Mouse (Mus musculus) Patski (cell line): ENCODE results near the gene Macrod1. TPM values are rescaled to one million over a fixed set of nuclear protein-coding genes. Genes with fewer than 3 reads are reported as not detected.
A peak's percentile ranks its signal among the peaks of the same experiment; 100 is the strongest.

Source experiments
- ATAC-seq: fragments of 100-300 bp; one replicate; pipeline ENCODE4 v1.8.0; 2021
- CTCF ChIA-PET: fragments of 350-600 bp; sonication (Branson Sonifier 250); formaldehyde crosslinking; loops from one replicate; lab custom pipeline; 2022; ENCODE audit warnings: inconsistent platforms; lab: Charles Lee
- POLR2A ChIA-PET: fragments of 350-600 bp; sonication (Branson Sonifier 250); formaldehyde crosslinking; loops from one replicate; lab custom pipeline; 2022; ENCODE audit warnings: antibody characterized with exemption, inconsistent platforms; lab: Charles Lee
- DNase-seq: peaks from one replicate; pipeline ENCODE4 v3.0.0-alpha.2; 2011; ENCODE audit warnings: low read depth, low spot score
- H3K27me3 ChIP-seq: fragments of 371-371 bp; one replicate; pipeline ENCODE4 v1.5.1; 2021
- CTCF ChIP-seq: fragments of 100-300 bp; IDR thresholded peaks from one replicate; pipeline ENCODE4 v1.5.1; 2021
- in situ Hi-C: fragments of 300-500 bp; cut with MboI; formaldehyde crosslinking; loops from 3 replicates; pipeline ENCODE4 v1.11.1; 2018; ENCODE audit warnings: low pct_unique_long_range_greater_than_20kb, mixed read lengths
- polyA plus RNA-seq: library from polyadenylated mRNA; unstranded; gene quantifications from one replicate; pipeline ENCODE4 v1.2.3, GENCODE M21; 2021

Gene Macrod1
- polyA plus RNA-seq, 1 experiment from 2014 or later = 33.9 TPM

DNA sequence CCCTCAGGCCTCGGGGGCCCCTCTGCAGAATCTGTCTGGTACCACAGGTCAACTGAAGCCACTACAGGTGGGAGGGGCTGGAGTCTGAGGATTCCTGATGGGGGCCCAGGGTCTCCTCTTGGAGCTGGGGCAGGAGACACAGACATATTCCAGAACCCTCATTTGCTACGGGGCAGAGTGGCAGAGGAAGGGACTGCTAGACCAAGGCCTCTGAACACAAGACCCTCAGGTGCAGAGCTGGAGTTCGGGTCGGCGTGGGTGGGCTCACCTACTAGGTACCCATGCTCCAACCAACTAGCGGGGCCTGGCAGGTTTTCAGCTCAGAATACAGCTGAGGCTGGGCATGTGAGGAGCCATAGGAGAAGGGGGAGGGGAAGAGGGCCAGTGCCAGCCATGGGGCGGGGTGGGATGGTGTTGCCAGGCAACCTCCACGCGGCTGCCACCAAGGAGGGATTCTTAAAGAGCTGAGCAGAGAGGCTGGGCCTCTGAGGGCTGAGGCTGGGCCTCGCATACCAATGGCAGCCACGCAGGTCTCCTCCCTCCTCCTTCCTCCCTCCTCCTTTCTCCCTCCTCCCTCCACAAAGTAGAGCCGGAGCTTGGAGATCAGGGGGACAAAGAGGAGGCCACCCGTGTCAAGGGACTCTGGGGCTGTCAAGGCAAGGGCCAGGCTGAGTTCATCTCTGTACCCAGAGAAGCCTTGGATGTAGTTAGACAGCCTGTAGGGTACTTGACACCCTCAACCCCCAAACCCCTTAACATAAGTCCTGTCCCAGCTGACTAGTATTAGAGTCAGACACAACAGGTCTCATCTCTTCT, 115.6 kb downstream of the Macrod1 start:
- DNase-seq = no peak
- ATAC-seq = no peak
- no peaks in the 10 kb centered on the region for H3K27me3 ChIP-seq
- TF ChIP-seq CTCF = no peak
- in situ Hi-C loops = no loop called here
- POLR2A ChIA-PET = interaction anchor here (0.6 to 1.4 kb wide), 6 partner anchors 8 to 160 kb away, joined by 3 to 5 read pairs (median 4); partner anchors contain the start of gene Flrt1
- CTCF ChIA-PET = interaction anchor here (1.2 kb wide), 1 partner anchor 13 kb away, joined by 3 read pairs; no protein-coding TSS in a partner anchor

DNA sequence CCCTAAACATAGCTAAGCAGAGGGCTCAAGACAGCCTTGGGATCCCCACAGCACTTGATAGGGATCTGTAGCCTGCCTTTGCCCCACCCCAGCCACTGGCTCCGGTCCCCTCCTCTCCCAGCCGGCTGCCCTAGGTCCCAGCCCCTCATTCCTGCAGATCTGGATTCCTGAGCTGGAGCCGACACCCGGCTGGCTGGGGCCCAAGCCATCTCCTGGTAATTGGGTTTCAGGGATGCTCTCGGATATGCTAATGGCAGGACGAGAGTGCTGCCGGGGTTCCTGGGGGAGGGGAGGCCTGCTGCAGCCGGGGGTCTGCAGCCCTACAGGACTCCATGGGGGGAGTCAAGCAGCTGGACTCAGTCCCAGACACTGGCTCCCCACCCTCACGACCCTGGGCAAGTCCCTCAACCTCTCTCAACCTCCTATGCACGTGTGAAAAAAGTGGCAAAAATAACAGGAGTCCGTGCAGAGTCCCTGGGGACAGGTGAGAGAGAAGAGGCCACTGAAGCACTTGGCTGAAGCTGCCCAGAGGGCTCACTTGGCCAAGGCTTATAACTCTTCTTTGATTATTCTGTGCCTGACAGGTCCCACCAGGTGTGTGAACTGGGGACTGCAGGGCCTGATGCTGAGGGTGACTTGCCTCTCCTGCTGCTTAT, 119.6 kb downstream of the Macrod1 start:
- POLR2A ChIA-PET = interaction anchor here (0.9 to 1.0 kb wide), 3 partner anchors 8 to 40 kb away, joined by 3 read pairs; no protein-coding TSS in a partner anchor

DNA sequence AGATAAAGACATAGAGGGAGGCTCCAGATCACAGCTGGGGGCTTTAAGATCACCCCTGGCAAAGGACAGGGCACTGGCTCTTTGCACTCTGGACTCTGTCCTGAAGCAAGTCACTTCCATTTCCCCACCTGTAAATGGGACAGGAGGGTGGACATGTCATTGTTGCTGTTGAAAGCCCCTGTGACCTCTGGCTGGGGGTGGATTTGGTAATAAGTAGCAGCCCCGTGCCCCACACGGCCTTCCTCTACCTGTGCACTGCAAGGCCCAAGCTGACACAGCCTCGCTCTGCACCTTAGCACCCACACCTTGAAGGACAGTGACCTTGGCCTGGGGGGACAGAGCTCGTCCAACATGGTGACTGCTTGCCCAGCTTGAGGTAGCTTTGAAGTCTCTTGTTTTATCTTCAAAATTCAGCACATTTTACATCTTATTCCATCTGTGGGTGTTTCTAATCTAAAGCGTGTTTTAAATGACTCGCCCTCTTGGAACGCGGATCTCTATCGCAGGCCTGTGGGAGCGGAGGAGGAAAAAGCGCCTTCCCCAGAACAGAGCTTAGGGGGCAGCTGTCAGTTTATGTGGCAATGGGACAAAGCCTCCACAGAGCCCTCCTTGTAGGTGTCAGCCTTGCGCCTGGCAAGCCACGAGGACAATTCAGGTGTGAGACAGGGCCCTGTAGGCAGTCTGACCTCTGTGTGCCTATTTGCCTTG, 121.3 kb downstream of the Macrod1 start:
- ChIA-PET CTCF (interaction anchor here (1.4 to 5.4 kb wide), 3 partner anchors 10 to 27 kb away, joined by 3 to 51 read pairs (median 4); no protein-coding TSS in a partner anchor), POLR2A (interaction anchor here (0.7 to 1.7 kb wide), 3 partner anchors 13 to 203 kb away, joined by 3 to 5 read pairs (median 3); no protein-coding TSS in a partner anchor)
- ATAC-seq = peak; percentile 3
- in situ Hi-C loops = no loop called here
- no peaks in the 10 kb centered on the region for H3K27me3 ChIP-seq
- no peak for DNase-seq
- TF ChIP-seq CTCF = no peak

More for the DNA sequence above, 119.6 kb downstream of the Macrod1 start:
- in situ Hi-C loops = no loop called here
- no peaks in the 10 kb centered on the region for H3K27me3 ChIP-seq
- TF ChIP-seq CTCF = no peak
- CTCF ChIA-PET = interaction anchor here (0.7 to 1.5 kb wide), 3 partner anchors 9 to 107 kb away, joined by 3 read pairs; no protein-coding TSS in a partner anchor
- ATAC-seq = no peak
- DNase-seq = no peak

DNA sequence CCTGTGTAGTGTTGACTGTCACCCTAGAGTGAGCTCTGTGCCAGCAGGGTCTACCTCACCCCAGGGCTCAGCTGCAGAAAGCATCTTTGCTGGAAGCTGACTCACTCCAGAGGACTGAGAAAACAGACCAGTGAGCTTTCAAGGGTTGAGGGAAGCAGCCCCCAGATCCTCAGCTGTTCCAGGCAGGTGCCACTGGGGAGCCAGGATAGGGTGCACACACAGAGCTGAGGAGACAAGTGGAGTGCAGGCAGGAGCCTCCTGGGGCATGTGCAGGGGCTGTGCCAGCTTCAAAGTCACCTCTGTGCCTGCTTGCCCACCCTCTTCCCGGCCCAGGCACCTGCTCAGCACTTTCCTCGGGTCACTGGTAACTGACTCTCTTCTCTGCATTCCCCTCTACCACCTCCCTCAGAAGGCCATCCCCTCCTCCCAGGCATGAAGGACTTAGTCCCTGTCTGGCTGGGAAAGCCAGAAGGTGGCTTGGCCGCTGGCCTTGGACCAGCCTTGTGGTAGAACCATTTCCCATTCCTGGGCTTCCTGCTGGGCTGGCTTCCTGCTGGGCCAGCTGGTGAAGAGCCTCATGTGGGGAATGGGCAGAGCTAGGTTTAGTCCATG, 122.3 kb downstream of the Macrod1 start:
- peak; percentile 76 for ATAC-seq
- no peaks in the 10 kb centered on the region for H3K27me3 ChIP-seq
- TF ChIP-seq CTCF = no peak
- POLR2A ChIA-PET = interaction anchor here (0.7 to 1.7 kb wide), 3 partner anchors 14 to 204 kb away, joined by 3 to 5 read pairs (median 5); no protein-coding TSS in a partner anchor
- CTCF ChIA-PET = interaction anchor here (1.4 to 5.4 kb wide), 3 partner anchors 11 to 26 kb away, joined by 3 to 51 read pairs (median 4); no protein-coding TSS in a partner anchor
- DNase-seq = no peak
- in situ Hi-C loops = no loop called here

DNA sequence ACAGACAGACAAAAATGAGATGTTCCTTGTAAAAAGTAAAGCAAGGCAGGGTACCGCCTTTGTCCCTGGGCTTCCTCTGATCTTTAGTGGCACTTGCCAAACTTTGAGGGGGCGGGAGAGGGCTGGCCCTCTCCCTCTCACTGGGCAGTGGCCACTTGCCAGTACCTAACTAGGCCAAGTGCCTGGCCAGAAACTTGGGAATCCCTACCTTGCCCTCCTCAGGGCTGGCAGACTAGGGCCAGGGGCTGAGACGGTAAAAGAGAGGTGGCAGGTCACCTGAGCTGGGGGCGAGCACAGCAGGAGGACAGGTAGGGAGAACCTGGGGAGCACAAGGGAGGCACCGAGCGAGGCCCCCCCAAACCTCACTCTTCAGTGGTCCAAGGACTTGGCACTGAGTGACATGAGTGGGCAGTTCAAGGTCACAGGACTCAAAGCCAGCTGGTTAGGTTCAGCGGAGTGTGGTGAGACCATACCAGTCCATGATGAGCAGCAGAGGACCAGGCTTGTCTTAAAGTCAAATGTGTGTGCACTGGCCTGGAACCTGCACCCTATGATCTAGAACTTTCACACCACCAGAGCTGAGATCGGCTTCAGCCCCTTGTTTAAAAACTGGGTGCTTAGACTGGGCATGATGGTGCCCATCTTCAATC, 124.3 kb downstream of the Macrod1 start:
- no peak for TF ChIP-seq CTCF
- in situ Hi-C loops = no loop called here
- ATAC-seq = no peak
- no peaks in the 10 kb centered on the region for H3K27me3 ChIP-seq
- POLR2A ChIA-PET = interaction anchor here (0.7 to 1.7 kb wide), 7 partner anchors 9 to 202 kb away, joined by 3 to 6 read pairs (median 3); partner anchors contain the start of gene Otub1
- DNase-seq = no peak
- CTCF ChIA-PET = interaction anchor here (0.9 to 5.4 kb wide), 4 partner anchors 12 to 116 kb away, joined by 3 to 51 read pairs (median 4); no protein-coding TSS in a partner anchor

DNA sequence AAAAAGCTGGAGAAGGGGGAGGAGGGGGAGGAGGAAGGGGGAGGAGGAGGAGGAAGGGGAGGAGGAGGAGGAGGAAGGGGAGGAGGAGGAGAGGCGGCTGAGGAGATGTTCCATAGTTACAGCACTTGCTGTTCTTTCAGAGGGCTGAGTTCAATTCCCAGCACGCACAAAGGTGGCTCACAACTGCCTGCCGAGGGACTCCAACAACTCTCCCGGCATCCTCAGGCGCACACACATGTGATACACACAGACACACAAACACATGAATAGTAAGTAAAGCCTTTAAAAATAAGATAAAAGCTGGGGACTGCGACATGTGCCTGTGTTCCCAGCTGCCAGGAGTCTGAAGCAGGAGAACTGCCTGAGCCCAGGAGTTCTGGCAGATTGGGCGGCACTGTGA, 124.9 kb downstream of the Macrod1 start:
- ATAC-seq = no peak
- TF ChIP-seq CTCF = no peak
- no peaks in the 10 kb centered on the region for H3K27me3 ChIP-seq
- in situ Hi-C loops = no loop called here
- ChIA-PET POLR2A (interaction anchor here (0.7 to 1.7 kb wide), 6 partner anchors 9 to 202 kb away, joined by 3 to 6 read pairs (median 4); partner anchors contain the start of gene Otub1), CTCF (interaction anchor here (1.8 to 5.4 kb wide), 2 partner anchors 11 to 47 kb away, joined by 4 to 51 read pairs; no protein-coding TSS in a partner anchor)
- no peak for DNase-seq

DNA sequence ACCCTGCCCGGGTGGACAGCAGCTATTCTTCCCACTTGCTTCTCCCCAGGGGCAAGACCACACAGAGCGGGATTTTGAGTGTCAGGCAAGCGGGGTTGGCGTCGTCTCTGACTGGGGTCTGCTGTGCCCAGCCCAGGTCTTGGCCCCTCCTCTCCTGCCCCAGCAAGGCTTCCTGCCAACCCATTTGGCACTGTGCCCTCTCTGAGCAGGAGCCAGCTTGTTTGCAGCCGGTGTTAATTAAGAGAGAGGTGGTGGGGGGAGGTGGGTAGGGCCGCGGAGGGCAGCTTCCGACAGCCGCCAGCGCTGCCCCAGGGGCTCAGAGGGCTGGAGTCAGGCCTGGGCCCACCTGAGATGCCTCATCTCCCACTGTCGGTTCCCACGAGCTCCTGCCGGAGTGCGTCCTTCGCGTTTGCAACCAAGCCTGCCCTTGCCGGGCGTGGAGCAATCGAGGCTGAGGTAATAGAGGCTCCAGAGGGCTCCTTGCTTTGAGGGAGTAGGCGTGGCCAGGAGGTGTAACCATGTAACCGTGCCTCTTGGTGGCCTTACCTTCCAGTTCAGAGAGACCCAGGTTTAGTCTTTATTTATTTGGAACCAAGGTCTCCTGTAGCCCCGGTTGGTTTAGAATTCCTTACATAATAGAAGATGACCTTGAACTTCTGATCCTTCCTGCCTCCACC, 125.8 kb downstream of the Macrod1 start:
- CTCF ChIA-PET = interaction anchor here (1.8 to 5.4 kb wide), 2 partner anchors 10 to 48 kb away, joined by 4 to 51 read pairs; no protein-coding TSS in a partner anchor
- no peak for TF ChIP-seq CTCF
- no peaks in the 10 kb centered on the region for H3K27me3 ChIP-seq
- in situ Hi-C loops = no loop called here
- DNase-seq (no peak), ATAC-seq (no peak)
- POLR2A ChIA-PET = interaction anchor here (1.0 to 1.7 kb wide), 4 partner anchors 9 to 23 kb away, joined by 3 to 5 read pairs (median 4); partner anchors contain the start of gene Otub1

DNA sequence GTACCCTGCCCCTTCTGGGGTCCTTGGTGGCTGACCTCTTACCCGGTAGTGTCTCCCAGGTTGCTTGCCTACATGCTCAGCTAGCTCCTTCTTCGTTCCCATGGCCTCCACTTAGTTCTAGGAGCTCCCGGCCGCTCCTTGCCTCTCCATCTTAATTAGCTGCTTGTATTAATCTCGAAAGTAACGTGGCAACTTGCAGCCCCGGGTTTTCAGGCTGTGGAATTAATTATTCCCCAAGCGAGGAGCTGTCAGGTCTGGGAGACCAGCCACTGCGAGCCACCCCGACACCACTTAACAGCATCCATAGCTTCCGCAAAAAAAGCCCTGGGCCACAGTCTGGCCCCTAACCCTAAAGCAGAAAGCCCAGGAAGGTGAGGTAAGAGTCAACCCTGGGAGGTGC, 126.8 kb downstream of the Macrod1 start:
- DNase-seq = no peak
- TF ChIP-seq CTCF = no peak
- CTCF ChIA-PET = no interaction called here
- H3K27me3 ChIP-seq = no peaks in the 10 kb centered on the region
- in situ Hi-C loops = no loop called here
- POLR2A ChIA-PET = interaction anchor here (0.6 kb wide), 1 partner anchor 43 kb away, joined by 4 read pairs; no protein-coding TSS in a partner anchor
- ATAC-seq = no peak
